ENCODE assay signal across 9 mouse cellular contexts in the genomic region with DNA sequence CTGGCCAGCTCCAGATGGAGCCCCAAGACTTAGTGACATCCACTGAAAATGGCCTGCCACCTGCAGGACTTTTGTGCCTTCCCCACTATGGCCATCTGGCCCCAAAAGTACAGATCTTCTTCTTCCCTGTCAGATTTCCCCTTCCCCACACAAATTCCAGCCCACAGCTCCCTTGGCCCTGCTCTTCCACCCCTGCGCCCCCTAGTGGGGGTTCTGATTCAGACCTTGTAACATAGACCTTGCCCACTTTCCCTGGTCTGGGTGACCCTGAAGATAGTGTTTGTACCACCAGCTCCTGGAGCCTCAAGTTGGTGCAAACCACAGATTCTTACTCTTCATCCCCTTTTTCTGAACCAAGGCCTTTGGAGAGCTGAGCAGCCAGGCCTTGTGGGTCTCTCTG. TPM values are rescaled to one million over a fixed set of nuclear protein-coding genes. Genes with fewer than 3 reads are reported as not detected.
DNase-seq lines count a peak whose midpoint lies in the region; ATAC-seq and TF ChIP-seq lines count a peak whose summit lies in the region.
"Had no signal": no experiment of that assay in that cellular context is flagged by ENCODE, and none has a peak within 500 bp of the region (broad histone marks: within the 10 kb centered on the region; RNA-seq: fewer than 3 reads in every experiment).

No protein-coding gene starts in this region.

- in situ Hi-C loops in CH12.LX (cut with MboI; ENCODE audit: low pct_ligation_motif_present, low pct_unique_long_range_greater_than_20kb, low sequenced_read_pairs), result no loop called here

- H3K4me1 ChIP-seq in CH12.LX (ENCODE audit: control insufficient read depth in 1 of 2, insufficient read depth in 2 of 2), result peaks cover 2 to 4% of the 10 kb centered on the region in 2 experiments; a peak in 3 of 4 replicates
- H3K4me1 ChIP-seq in intestine, postnatal 0 days (replicated peaks; ENCODE audit: control insufficient read depth, insufficient read depth, low read length), result peaks cover 4% of the 10 kb centered on the region; the same call in 1 of the 2 replicates
- peaks cover 29% of the 10 kb centered on the region for H3K4me1 ChIP-seq in lung, embryonic 15.5 days

- intact Hi-C loops in gastrocnemius, postnatal 14 days (cut with DNase I; ENCODE audit: low total_unique reads), result no loop called here

- peak; percentile 45 to 79 for TF ChIP-seq CTCF in CH12.LX (conservative IDR thresholded peaks at IDR 0.05 in 1 of 2, IDR thresholded peaks at IDR 0.05 in 1 of 2; ENCODE audit: low read depth in 2 of 2, low read length in 2 of 2)
- peak; percentile 93 for TF ChIP-seq CTCF in intestine, postnatal 0 days (IDR thresholded peaks at IDR 0.05; ENCODE audit: low read depth)

- peak overlapping the region; percentile 78 for H3K4me2 ChIP-seq in CH12.LX (ENCODE audit: insufficient read depth, low read depth, poor library complexity, severe bottlenecking)
- peak overlapping the region; percentile 75 for H3K4me2 ChIP-seq in intestine, postnatal 0 days (replicated peaks; ENCODE audit: low read depth)
- H3K4me2 ChIP-seq in lung, embryonic 15.5 days, result peak overlapping the region; percentile 61

- no peaks in the 10 kb centered on the region for H3K79me2 ChIP-seq in CH12.LX (replicated peaks; ENCODE audit: control insufficient read depth, extremely low read depth, insufficient read depth, poor library complexity, severe bottlenecking)

- no peak overlapping the region for H3K27ac ChIP-seq in CH12.LX (ENCODE audit: insufficient read depth, low read depth)
- H3K27ac ChIP-seq in intestine, postnatal 0 days (ENCODE audit: low read depth, low read length), result no peak overlapping the region
- no peak overlapping the region for H3K27ac ChIP-seq in lung, embryonic 15.5 days
- H3K27ac ChIP-seq: limb, embryonic 12.5 days had no signal

- TF ChIP-seq RAD21 in CH12.LX (IDR thresholded peaks at IDR 0.05; ENCODE audit: low read depth, low read length), result peak; percentile 34

- no peak overlapping the region for H3K9ac ChIP-seq in CH12.LX (ENCODE audit: insufficient read depth, low read depth)
- H3K9ac ChIP-seq in intestine, postnatal 0 days (ENCODE audit: low read depth, low read length), result no peak overlapping the region
- H3K9ac ChIP-seq in lung, embryonic 15.5 days, result no peak overlapping the region

- TF ChIP-seq EP300 in CH12.LX (IDR thresholded peaks at IDR 0.05; ENCODE audit: low read length), result no peak

- no peaks in the 10 kb centered on the region for H3K36me3 ChIP-seq in CH12.LX (replicated peaks in 1 of 2; ENCODE audit: control insufficient read depth in 1 of 2, insufficient read depth in 1 of 2, low read length in 1 of 2)
- no peaks in the 10 kb centered on the region for H3K36me3 ChIP-seq in intestine, postnatal 0 days (ENCODE audit: control insufficient read depth, insufficient read depth)
- no peaks in the 10 kb centered on the region for H3K36me3 ChIP-seq in lung, embryonic 15.5 days
- H3K36me3 ChIP-seq: limb, embryonic 12.5 days had no signal

- H3K4me3 ChIP-seq in CH12.LX (replicated peaks in 1 of 3; ENCODE audit: low read depth in 2 of 3, low read length in 2 of 3, poor library complexity in 1 of 3), result no peak overlapping the region
- 0 out of 2 replicates have a peak overlapping the region, but pooled peaks have one; percentile 42 for H3K4me3 ChIP-seq in intestine, postnatal 0 days (ENCODE audit: low read depth, low read length)
- no peak overlapping the region for H3K4me3 ChIP-seq in lung, embryonic 15.5 days

- 0% methylated on average over 1 of the region's 1 CpGs for WGBS in intestine, postnatal 0 days
- 5% methylated on average over 1 of the region's 1 CpGs for WGBS in lung, embryonic 15.5 days

- no peak for ATAC-seq in cerebellum, adult (ENCODE audit: insufficient number of reproducible peaks, low FRiP score, low TSS enrichment)
- no peak for ATAC-seq in intestine, postnatal 0 days
- ATAC-seq in lung, embryonic 15.5 days (ENCODE audit: borderline replicate concordance, extremely low read depth, low FRiP score, low TSS enrichment), result no peak

- H3K27me3 ChIP-seq in CH12.LX (replicated peaks), result peaks cover 72% of the 10 kb centered on the region
- H3K27me3 ChIP-seq in intestine, postnatal 0 days (replicated peaks; ENCODE audit: control insufficient read depth, insufficient read depth, low read length), result peaks cover 46% of the 10 kb centered on the region
- H3K27me3 ChIP-seq in lung, embryonic 15.5 days, result peaks cover 86% of the 10 kb centered on the region

- H3K9me3 ChIP-seq in CH12.LX (replicated peaks; ENCODE audit: low read length), result no peaks in the 10 kb centered on the region
- H3K9me3 ChIP-seq in intestine, postnatal 0 days (ENCODE audit: control insufficient read depth), result no peaks in the 10 kb centered on the region
- H3K9me3 ChIP-seq in lung, embryonic 15.5 days, result no peaks in the 10 kb centered on the region
- H3K9me3 ChIP-seq: limb, embryonic 12.5 days had no signal

- TF ChIP-seq POLR2A in CH12.LX (IDR thresholded peaks at IDR 0.05; ENCODE audit: low read depth, low read length), result no peak

- DNase-seq in cerebellum, adult 11 months, result peak; percentile 78
- DNase-seq in CH12.LX (ENCODE audit: extremely low read depth), result peak; percentile 65
- peak; percentile 74 for DNase-seq in cerebellum, adult 11-12 months
- peak; percentile 77 for DNase-seq in gastrocnemius, postnatal 14 days
- DNase-seq in skeletal muscle tissue, adult 2 months (ENCODE audit: low read depth, low spot score), result peak; percentile 43

- dilution Hi-C loops in CH12.LX (cut with MboI; ENCODE audit: extremely low pct_ligation_motif_present, extremely low pct_unique_long_range_greater_than_20kb, low sequenced_read_pairs), result no loop called here

TF ChIP-seq in CH12.LX, 34 proteins besides CTCF, POLR2A, EP300 and RAD21 (continues in another document):
- TF ChIP-seq CHD1 (IDR thresholded peaks at IDR 0.05; ENCODE audit: low read depth, low read length) (no peak), MAFK (IDR thresholded peaks at IDR 0.05; ENCODE audit: insufficient replicate concordance, low read length) (no peak), KAT2A (IDR thresholded peaks at IDR 0.05; ENCODE audit: insufficient replicate concordance, low read length) (no peak), MAX (IDR thresholded peaks at IDR 0.05; ENCODE audit: low read length) (no peak), ETS1 (conservative IDR thresholded peaks at IDR 0.05; ENCODE audit: low read depth, low read length) (no peak), NRF1 (IDR thresholded peaks at IDR 0.05; ENCODE audit: low read depth, low read length) (no peak), UBTF (IDR thresholded peaks at IDR 0.05; ENCODE audit: low read depth, low read length) (0 out of 2 replicates have a peak, but pooled peaks have one; percentile 19), GABPA (IDR thresholded peaks at IDR 0.05; ENCODE audit: insufficient replicate concordance, low read depth, low read length) (no peak), MXI1 (IDR thresholded peaks at IDR 0.05; ENCODE audit: low read depth, low read length) (no peak), E2F4 (IDR thresholded peaks at IDR 0.05; ENCODE audit: insufficient replicate concordance, low read depth, low read length) (no peak), IRF4 (IDR thresholded peaks at IDR 0.05; ENCODE audit: low read depth, low read length) (no peak), BHLHE40 (IDR thresholded peaks at IDR 0.05; ENCODE audit: low read depth, low read length) (no peak), RCOR1 (conservative IDR thresholded peaks at IDR 0.05; ENCODE audit: low read depth, low read length) (no peak), JUN (IDR thresholded peaks at IDR 0.05; ENCODE audit: insufficient read depth, low read depth, low read length) (no peak), SMC3 (IDR thresholded peaks at IDR 0.05; ENCODE audit: low read depth, low read length) (peak; percentile 78), CHD2 (IDR thresholded peaks at IDR 0.05; ENCODE audit: low read length) (no peak), NELFE (IDR thresholded peaks at IDR 0.05; ENCODE audit: low read depth, low read length) (no peak)

RNA-seq across cellular contexts. Expression of gene Lrrc26, which starts 3.1 kb away (rescaled TPM):
- total RNA-seq in CH12.LX (2012; rRNA removed) (not detected in 2 replicates), CH12.LX (2014; rRNA removed) (not detected in 2 replicates)
- not detected in 2 replicates for polyA plus RNA-seq in CH12.LX (2012; ENCODE audit: insufficient read length, low read depth)
- total RNA-seq in gastrocnemius, postnatal 14 days (2021), result not detected
- polyA plus RNA-seq in intestine, postnatal 0 days (2015; fragmentation: Nextera tagmentation; extraction: Ambion mirVana), result 5.5 and 6.6 TPM in 2 replicates
- 3.4 and 4.5 TPM in 2 replicates for polyA plus RNA-seq in lung, embryonic 15.5 days (2015; fragmentation: Nextera tagmentation; extraction: Ambion mirVana)
- polyA plus RNA-seq: limb, embryonic 12.5 days had no signal

RNA-seq across cellular contexts. Expression of gene Tmem210, which starts 4.9 kb away (rescaled TPM):
- total RNA-seq in CH12.LX (2012; rRNA removed) (not detected in 2 replicates), CH12.LX (2014; rRNA removed) (not detected in 2 replicates)
- polyA plus RNA-seq in CH12.LX (2012; ENCODE audit: insufficient read length, low read depth), result not detected in 2 replicates
- total RNA-seq in gastrocnemius, postnatal 14 days (2021), result not detected
- polyA plus RNA-seq in intestine, postnatal 0 days (2015; fragmentation: Nextera tagmentation; extraction: Ambion mirVana), result not detected in 2 replicates
- not detected in 2 replicates for polyA plus RNA-seq in lung, embryonic 15.5 days (2015; fragmentation: Nextera tagmentation; extraction: Ambion mirVana)
- polyA plus RNA-seq: limb, embryonic 12.5 days had no signal

RNA-seq across cellular contexts. Expression of gene Anapc2, which starts 20.6 kb away (rescaled TPM):
- total RNA-seq in CH12.LX (2012; rRNA removed) (13.6 and 14.5 TPM in 2 replicates), CH12.LX (2014; rRNA removed) (9.6 and 13.0 TPM in 2 replicates)
- polyA plus RNA-seq in CH12.LX (2012; ENCODE audit: insufficient read length, low read depth), result 48.7 and 55.2 TPM in 2 replicates
- total RNA-seq in gastrocnemius, postnatal 14 days (2021), result 10 to 100 TPM; 29.7 to 31.0 TPM
- polyA plus RNA-seq in intestine, postnatal 0 days (2015; fragmentation: Nextera tagmentation; extraction: Ambion mirVana), result 41.6 and 43.4 TPM in 2 replicates
- 132 and 136 TPM in 2 replicates for polyA plus RNA-seq in lung, embryonic 15.5 days (2015; fragmentation: Nextera tagmentation; extraction: Ambion mirVana)

RNA-seq across cellular contexts. Expression of gene Ssna1, which starts 20.6 kb away (rescaled TPM):
- 80.6 and 98.5 TPM in 2 replicates for total RNA-seq in CH12.LX (2012; rRNA removed)
- total RNA-seq in CH12.LX (2014; rRNA removed), result 72.9 and 82.0 TPM in 2 replicates
- polyA plus RNA-seq in CH12.LX (2012; ENCODE audit: insufficient read length, low read depth), result 51.4 and 74.9 TPM in 2 replicates
- total RNA-seq in gastrocnemius, postnatal 14 days (2021), result 10 to 100 TPM; 28.9 to 34.2 TPM
- polyA plus RNA-seq in intestine, postnatal 0 days (2015; fragmentation: Nextera tagmentation; extraction: Ambion mirVana), result 105 and 108 TPM in 2 replicates
- 229 and 239 TPM in 2 replicates for polyA plus RNA-seq in lung, embryonic 15.5 days (2015; fragmentation: Nextera tagmentation; extraction: Ambion mirVana)

RNA-seq across cellular contexts. Expression of gene Grin1, which starts 26.1 kb away (rescaled TPM):
- 0.04 and 0.17 TPM in 2 replicates for total RNA-seq in CH12.LX (2012; rRNA removed)
- 0.08 and 0.36 TPM in 2 replicates for total RNA-seq in CH12.LX (2014; rRNA removed)
- 0.06 TPM in 1 of 2 replicates, not detected in the other for polyA plus RNA-seq in CH12.LX (2012; ENCODE audit: insufficient read length, low read depth)
- total RNA-seq in gastrocnemius, postnatal 14 days (2021), result under 1 TPM in 1 of 2 experiments, not detected in 1; 0.22 TPM
- polyA plus RNA-seq in intestine, postnatal 0 days (2015; fragmentation: Nextera tagmentation; extraction: Ambion mirVana), result 0.78 and 0.90 TPM in 2 replicates
- 0.45 and 0.48 TPM in 2 replicates for polyA plus RNA-seq in lung, embryonic 15.5 days (2015; fragmentation: Nextera tagmentation; extraction: Ambion mirVana)
